Mouse (Mus musculus) G1E (cell line): ENCODE data around the gene Nup210.

Experiments
- CTCF ChIP-seq: IDR thresholded peaks from 2 replicates; pipeline ENCODE4 v1.5.1; 2012; ENCODE audit warnings: low read depth, low read length, inconsistent platforms, mixed read lengths
- POLR2AphosphoS5 ChIP-seq: IDR thresholded peaks from 2 replicates; pipeline ENCODE4 v1.6.1; 2012; ENCODE audit warnings: low read depth, low read length, inconsistent platforms; ENCODE audit not compliant: insufficient replicate concordance

DNA sequence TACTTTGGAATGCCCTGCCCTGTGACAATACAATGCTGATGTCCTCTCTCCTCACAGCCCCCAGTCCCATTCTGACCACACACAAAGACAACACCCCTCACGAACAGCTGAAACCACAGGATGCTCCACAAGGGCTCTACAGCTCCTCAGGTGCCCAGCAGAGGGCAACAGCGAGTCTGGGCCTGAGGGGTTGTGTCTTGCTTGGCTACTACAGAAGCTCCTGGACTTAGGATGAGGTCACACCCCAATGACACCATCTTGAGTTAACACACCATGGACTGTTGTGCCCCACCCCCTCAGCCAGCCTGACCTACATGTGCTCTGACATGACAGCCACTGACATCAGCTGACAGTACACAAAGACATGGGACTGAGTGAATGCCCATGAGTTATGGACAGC is 56.9 kb downstream of the Nup210 start:
- peak; percentile 82 for TF ChIP-seq CTCF
- no peak for TF ChIP-seq POLR2AphosphoS5
